Mouse (Mus musculus): ENCODE data around the gene Dclre1c. TPM values are rescaled to one million over a fixed set of nuclear protein-coding genes. Genes with fewer than 3 reads are reported as not detected.
A peak's percentile ranks its signal among the peaks of the same experiment; 100 is the strongest.

Dclre1c gene
- polyA plus RNA-seq, 1 experiment from 2014 or later: 8.3 TPM

DNA sequence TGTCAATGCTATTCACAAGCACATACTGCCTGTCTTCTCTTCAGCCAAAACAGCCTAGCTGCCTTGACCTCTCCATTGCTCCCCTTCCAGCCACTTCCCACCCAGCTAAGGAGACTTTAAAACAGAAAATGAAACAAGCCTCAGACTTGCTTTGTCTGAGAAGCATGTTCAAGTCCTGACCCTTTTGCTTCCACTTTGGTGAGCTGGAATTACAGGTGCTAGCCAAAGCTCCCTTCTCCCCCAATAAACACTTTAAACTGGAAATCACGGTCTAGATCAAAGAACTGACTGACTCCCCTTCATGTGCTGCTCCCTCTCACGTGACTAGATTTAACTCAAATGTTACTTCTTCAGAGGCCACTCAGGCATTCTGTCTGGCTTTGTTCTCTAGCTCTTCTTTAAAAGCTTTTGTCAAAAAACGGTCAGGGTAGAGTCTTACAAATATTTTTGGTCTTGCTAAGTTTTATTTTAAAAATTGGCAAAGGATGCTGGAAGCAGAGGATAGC, 51.9 kb downstream of the Dclre1c start:
- H3K4me2 ChIP-seq: peak overlapping the region; percentile 69; the same call in 1 of the 2 replicates
- no peaks in the 10 kb centered on the region for H3K9me3 ChIP-seq
- peaks cover 11% of the 10 kb centered on the region for H3K4me1 ChIP-seq
- 60% methylated on average over 3 of the region's 3 CpGs for WGBS
- peak overlapping the region; percentile 84; the same call in 1 of the 2 replicates for H3K9ac ChIP-seq
- H3K36me3 ChIP-seq: peaks cover 3% of the 10 kb centered on the region; the same call in 1 of the 2 replicates
- ATAC-seq (ENCODE audit: insufficient number of reproducible peaks, insufficient read depth, low FRiP score, low TSS enrichment, low read depth): no peak
- H3K4me3 ChIP-seq: 0 out of 2 replicates have a peak overlapping the region, but pooled peaks have one; percentile 94
- no peaks in the 10 kb centered on the region for H3K27me3 ChIP-seq
- 0 out of 2 replicates have a peak overlapping the region, but pooled peaks have one; percentile 69 for H3K27ac ChIP-seq

- no peaks in the 10 kb centered on the region for H3K36me3 ChIP-seq
- H3K4me2 ChIP-seq: no peak overlapping the region
- H3K4me3 ChIP-seq: no peak overlapping the region
- ATAC-seq (ENCODE audit: insufficient number of reproducible peaks, insufficient read depth, low FRiP score, low TSS enrichment, low read depth): no peak
- WGBS: 80% methylated on average over 3 of the region's 3 CpGs
- H3K4me1 ChIP-seq: peaks cover 2% of the 10 kb centered on the region; the same call in 1 of the 2 replicates
- no peaks in the 10 kb centered on the region for H3K9me3 ChIP-seq
- no peak overlapping the region for H3K9ac ChIP-seq
- H3K27ac ChIP-seq: no peak overlapping the region
- H3K27me3 ChIP-seq: no peaks in the 10 kb centered on the region
These were observed 56.3 kb downstream of the Dclre1c start for GRCm38 (mm10) chr2:3480239-3480638.

DNA sequence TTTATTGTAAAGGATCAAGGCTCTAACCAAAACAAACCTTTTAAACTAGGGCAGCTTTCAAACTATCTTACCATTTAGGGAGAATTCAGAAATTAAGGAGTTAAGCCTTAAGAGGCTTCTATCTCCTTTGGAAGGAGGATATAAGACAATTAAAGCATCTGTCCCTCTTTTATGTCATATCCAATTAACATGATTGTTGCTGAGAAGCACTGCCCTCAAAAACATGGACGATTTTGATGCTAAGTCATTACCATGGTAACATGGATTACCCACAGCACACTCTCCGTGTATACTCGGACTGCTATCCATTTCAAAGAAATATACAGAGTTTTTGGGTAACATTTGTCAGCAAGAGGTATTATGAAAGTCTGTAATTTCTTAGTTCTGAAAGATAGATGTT, 65.9 kb downstream of the Dclre1c start:
- peaks cover 42% of the 10 kb centered on the region for H3K36me3 ChIP-seq
- whole genome bisulfite sequencing: 76% methylated on average over 3 of the region's 3 CpGs

DNA sequence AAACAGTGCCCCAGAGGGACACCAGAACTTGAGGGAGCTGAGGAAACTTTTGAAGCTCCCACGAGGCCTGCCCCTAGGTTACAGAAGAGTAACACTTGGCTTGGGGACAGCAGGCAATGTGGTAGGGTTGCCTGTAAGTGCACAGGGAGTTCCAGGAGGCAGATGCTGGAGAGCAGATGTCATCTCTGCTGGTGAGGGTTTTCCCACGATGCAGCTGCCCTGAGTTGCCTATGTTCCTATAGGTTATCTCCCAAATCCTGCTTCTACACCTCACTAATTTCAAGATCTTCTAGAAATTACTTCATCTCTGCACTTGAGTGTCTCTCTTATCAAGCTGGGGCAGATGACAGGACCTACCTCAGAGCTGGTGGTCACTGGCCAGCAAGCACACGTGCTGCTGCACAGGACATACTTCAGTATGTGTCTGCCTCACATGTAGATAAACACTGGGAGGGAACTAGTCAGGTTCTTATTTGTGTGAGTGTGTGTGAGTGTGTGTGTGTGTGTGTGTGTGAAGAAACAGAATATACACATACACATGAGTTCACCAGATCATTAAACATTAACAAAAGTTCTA, 70.0 kb downstream of the Dclre1c start:
- H3K4me2 ChIP-seq: no peak overlapping the region
- H3K4me3 ChIP-seq: no peak overlapping the region
- H3K9ac ChIP-seq: no peak overlapping the region
- H3K36me3 ChIP-seq: peaks cover 75% of the 10 kb centered on the region
- ATAC-seq (ENCODE audit: insufficient number of reproducible peaks, insufficient read depth, low FRiP score, low TSS enrichment, low read depth): no peak
- 93% methylated on average over 3 of the region's 3 CpGs for WGBS
- H3K9me3 ChIP-seq: no peaks in the 10 kb centered on the region
- H3K4me1 ChIP-seq: no peaks in the 10 kb centered on the region
- no peaks in the 10 kb centered on the region for H3K27me3 ChIP-seq
- no peak overlapping the region for H3K27ac ChIP-seq

More for the DNA sequence above, 65.9 kb downstream of the Dclre1c start:
- Histone ChIP-seq H3K9ac (no peak overlapping the region), H3K27me3 (no peaks in the 10 kb centered on the region), H3K4me3 (no peak overlapping the region), H3K4me2 (no peak overlapping the region), H3K27ac (no peak overlapping the region), H3K9me3 (no peaks in the 10 kb centered on the region), H3K4me1 (no peaks in the 10 kb centered on the region)
- no peak for ATAC-seq (ENCODE audit: insufficient number of reproducible peaks, insufficient read depth, low FRiP score, low TSS enrichment, low read depth)

GRCm38 (mm10) chr2:3499543-3499942, 75.6 kb downstream of the Dclre1c start:
- Histone ChIP-seq H3K36me3 (peaks cover 72% of the 10 kb centered on the region), H3K4me1 (no peaks in the 10 kb centered on the region), H3K9ac (no peak overlapping the region), H3K4me3 (no peak overlapping the region), H3K9me3 (no peaks in the 10 kb centered on the region), H3K27me3 (no peaks in the 10 kb centered on the region), H3K4me2 (no peak overlapping the region), H3K27ac (no peak overlapping the region)
- no peak for ATAC-seq (ENCODE audit: insufficient number of reproducible peaks, insufficient read depth, low FRiP score, low TSS enrichment, low read depth)
- 90% methylated on average over 6 of the region's 6 CpGs for WGBS

- no peaks in the 10 kb centered on the region for H3K9me3 ChIP-seq
- H3K36me3 ChIP-seq: peaks cover 72% of the 10 kb centered on the region
- 94% methylated on average over 5 of the region's 5 CpGs for WGBS
These were observed 77.0 kb downstream of the Dclre1c start for GRCm38 (mm10) chr2:3500886-3501285.

GRCm38 (mm10) chr2:3512076-3512475, 88.1 kb downstream of the Dclre1c start:
- peaks cover 13% of the 10 kb centered on the region for H3K4me1 ChIP-seq
- 0% methylated on average over 15 of the region's 15 CpGs for WGBS
- no peaks in the 10 kb centered on the region for H3K27me3 ChIP-seq
- peak overlapping the region; percentile 84 for H3K4me2 ChIP-seq
- no peaks in the 10 kb centered on the region for H3K9me3 ChIP-seq
- no peak for ATAC-seq (ENCODE audit: insufficient number of reproducible peaks, insufficient read depth, low FRiP score, low TSS enrichment, low read depth)
- peak overlapping the region; percentile 87 for H3K4me3 ChIP-seq
- H3K36me3 ChIP-seq: peaks cover 30% of the 10 kb centered on the region
- peak overlapping the region; percentile 94 for H3K9ac ChIP-seq
- H3K27ac ChIP-seq: peak overlapping the region; percentile 82

More at GRCm38 (mm10) chr2:3500886-3501285, 77.0 kb downstream of the Dclre1c start:
- Histone ChIP-seq H3K4me3 (no peak overlapping the region), H3K27ac (no peak overlapping the region), H3K27me3 (no peaks in the 10 kb centered on the region), H3K4me1 (no peaks in the 10 kb centered on the region), H3K9ac (no peak overlapping the region), H3K4me2 (no peak overlapping the region)
- ATAC-seq (ENCODE audit: insufficient number of reproducible peaks, insufficient read depth, low FRiP score, low TSS enrichment, low read depth): no peak

DNA sequence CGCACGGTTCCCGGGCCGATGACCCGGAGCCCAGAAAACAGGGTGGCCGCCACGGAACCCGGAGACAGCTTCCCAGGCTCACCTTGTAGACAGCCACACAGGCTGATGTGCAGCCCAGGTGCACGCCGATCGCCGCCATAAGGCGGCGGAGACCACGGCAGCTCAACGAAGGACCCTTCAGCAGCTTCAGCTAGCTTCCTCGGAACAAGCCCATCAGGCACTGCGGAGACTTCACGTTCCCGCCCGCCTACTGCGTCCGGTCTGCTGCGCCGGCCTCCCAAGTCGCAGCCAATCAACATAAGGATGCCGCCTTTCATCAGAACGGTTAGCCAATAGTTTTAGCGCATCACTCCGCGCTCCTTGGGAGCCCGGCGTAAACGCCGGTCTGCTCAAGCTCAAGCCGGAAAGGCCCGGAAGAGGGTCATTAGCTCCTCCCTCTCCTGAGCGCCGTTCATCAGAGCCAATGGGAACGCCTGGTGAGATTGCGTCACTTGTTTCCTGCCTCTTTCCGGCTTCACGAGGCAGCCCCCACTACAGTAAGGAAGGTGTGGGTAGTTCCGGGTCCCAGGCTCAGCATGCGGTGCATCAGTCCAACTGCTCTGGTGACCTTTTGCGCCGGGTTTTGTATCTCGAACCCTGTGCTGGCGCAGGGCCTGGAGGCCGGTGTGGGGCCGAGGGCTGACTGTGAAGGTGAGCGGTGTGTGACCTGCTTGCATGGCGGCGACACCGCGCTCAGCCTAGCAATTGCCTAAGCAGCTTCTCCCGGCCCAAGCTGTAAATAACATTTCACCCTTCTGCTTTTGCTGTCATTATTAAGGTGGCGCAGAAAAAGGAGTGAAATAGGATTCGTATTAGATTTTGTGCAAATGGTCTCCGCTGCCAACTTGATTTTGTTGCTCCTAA, 88.9 kb downstream of the Dclre1c start, which contains the start of the genes Gm45902, Hspa14 and Cdnf:
Gene Gm45902, minus strand, starts transcription at position 239 of the 903 bp plus-strand sequence.
Gene Hspa14, minus strand, starts transcription at position 263 of the 903 bp plus-strand sequence.
Gene Cdnf, plus strand, starts transcription at position 479 of the 903 bp plus-strand sequence.
- Histone ChIP-seq H3K4me3 (peak within 1 kb of the TSS; percentile 87), H3K9ac (peak within 1 kb of the TSS; percentile 94), H3K27me3 (no peaks in the 10 kb centered on the region), H3K9me3 (no peaks in the 10 kb centered on the region), H3K27ac (peak within 1 kb of the TSS; percentile 82), H3K4me1 (peaks cover 13% of the 10 kb centered on the region), H3K36me3 (peaks cover 24% of the 10 kb centered on the region), H3K4me2 (peak within 1 kb of the TSS; percentile 84)
- peak; percentile 100 for ATAC-seq (ENCODE audit: insufficient number of reproducible peaks, insufficient read depth, low FRiP score, low TSS enrichment, low read depth)
- WGBS: under 1% methylated on average over 60 of the region's 60 CpGs

Other genes with a start within 250 kb of the Dclre1c start
- 47.2 and 48.0 TPM in 2 replicates for gene Nmt2, start 139.9 kb upstream of the Dclre1c start, polyA plus RNA-seq (2015; fragmentation: Nextera tagmentation; extraction: Ambion mirVana)
- gene Rpp38, start 91.5 kb upstream of the Dclre1c start, polyA plus RNA-seq (2015; fragmentation: Nextera tagmentation; extraction: Ambion mirVana): 17.0 and 20.3 TPM in 2 replicates
- 1.3 and 1.7 TPM in 2 replicates for gene Acbd7, start 88.0 kb upstream of the Dclre1c start, polyA plus RNA-seq (2015; fragmentation: Nextera tagmentation; extraction: Ambion mirVana)
- 0.17 TPM in 1 of 2 replicates, not detected in the other for gene Olah, start 26.9 kb upstream of the Dclre1c start, polyA plus RNA-seq (2015; fragmentation: Nextera tagmentation; extraction: Ambion mirVana)
- 0.48 and 0.58 TPM in 2 replicates for gene Meig1, start 1.5 kb upstream of the Dclre1c start, polyA plus RNA-seq (2015; fragmentation: Nextera tagmentation; extraction: Ambion mirVana)
- gene Suv39h2, start 50.9 kb downstream of the Dclre1c start, polyA plus RNA-seq (2015; fragmentation: Nextera tagmentation; extraction: Ambion mirVana): 18.3 and 22.9 TPM in 2 replicates
- gene Gm45902, start 88.7 kb downstream of the Dclre1c start, polyA plus RNA-seq (2015; fragmentation: Nextera tagmentation; extraction: Ambion mirVana): 5.6 TPM in 2 replicates
- gene Hspa14, start 88.7 kb downstream of the Dclre1c start, polyA plus RNA-seq (2015; fragmentation: Nextera tagmentation; extraction: Ambion mirVana): 99.2 and 102 TPM in 2 replicates
- gene Cdnf, start 88.9 kb downstream of the Dclre1c start, polyA plus RNA-seq (2015; fragmentation: Nextera tagmentation; extraction: Ambion mirVana): 0.18 and 0.21 TPM in 2 replicates
- gene Fam107b, start 146.4 kb downstream of the Dclre1c start, polyA plus RNA-seq (2015; fragmentation: Nextera tagmentation; extraction: Ambion mirVana): 37.3 and 37.6 TPM in 2 replicates